Mouse (Mus musculus): ENCODE results near the gene Prkaca.

DNA sequence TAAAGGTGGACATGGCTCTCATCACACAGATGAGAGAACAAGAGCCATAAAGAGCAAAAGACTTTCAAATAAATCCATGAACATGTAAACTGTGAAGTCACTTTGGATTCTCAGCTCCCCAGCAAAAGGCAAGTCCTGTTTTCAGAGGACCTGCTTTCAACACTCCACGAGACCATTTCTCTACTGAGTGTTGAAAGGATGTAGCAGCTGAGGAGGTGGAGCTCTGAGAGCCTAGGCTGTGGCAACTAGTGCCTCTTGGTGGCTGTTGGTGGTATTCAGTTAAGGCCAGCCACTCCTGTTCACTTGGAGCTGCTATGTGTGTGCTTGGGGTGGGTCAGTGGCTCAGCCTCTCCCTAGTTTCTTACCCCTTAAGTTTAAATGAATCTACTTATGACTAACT, 16.0 kb upstream of the Prkaca start:
- TF ChIP-seq POLR2A (IDR thresholded peaks at IDR 0.05; ENCODE audit: insufficient read length, low read depth) (peak; percentile 16), MYOG (IDR thresholded peaks at IDR 0.05; ENCODE audit: control insufficient read depth in 1 of 3, insufficient read depth in 1 of 3, insufficient read length in 2 of 3, low read depth in 2 of 3) (peak in 2 of 3 experiments; percentile 17 to 68), MAX (IDR thresholded peaks at IDR 0.05; ENCODE audit: low read depth) (no peak), TCF12 (IDR thresholded peaks at IDR 0.05; ENCODE audit: insufficient read depth, poor library complexity, severe bottlenecking) (no peak), USF1 (IDR thresholded peaks at IDR 0.05; ENCODE audit: low read depth) (no peak), SRF (IDR thresholded peaks at IDR 0.05; ENCODE audit: control insufficient read depth, insufficient read length, low read depth) (no peak), E2F4 (IDR thresholded peaks at IDR 0.05; ENCODE audit: insufficient read depth) (no peak), POLR2AphosphoS2 (IDR thresholded peaks at IDR 0.05; ENCODE audit: insufficient read length, low read depth) (no peak), CEBPB (IDR thresholded peaks at IDR 0.05; ENCODE audit: insufficient read depth, poor library complexity, severe bottlenecking) (no peak), TCF3 (IDR thresholded peaks at IDR 0.05; ENCODE audit: insufficient read length, low read depth) (no peak), MYOD1 (IDR thresholded peaks at IDR 0.05; ENCODE audit: control insufficient read depth in 1 of 3, insufficient read length in 2 of 3, low read depth in 2 of 3) (peak; percentile 46 to 76 (median 64)), REST (IDR thresholded peaks at IDR 0.05; ENCODE audit: insufficient read depth, insufficient read length) (no peak)

Measured in myocyte (in vitro differentiated cells).